Mouse (Mus musculus) CD4-positive, CD25-positive, alpha-beta regulatory T cell, adult 4 months (primary cell): ENCODE measurements around the gene B3gnt2. TPM values are rescaled to one million over a fixed set of nuclear protein-coding genes. Genes with fewer than 3 reads are reported as not detected.

ENCODE experiments used
- ATAC-seq: one replicate; pipeline ENCODE4 v1.8.0; 2017
- polyA plus RNA-seq, 2 experiments: library from polyadenylated mRNA; unstranded; fragments of 100-300 nt; shearing (Covaris generic); gene quantifications; one replicate each; pipeline ENCODE4 v1.2.1; 2017

The B3gnt2 gene
- polyA plus RNA-seq, 2 experiments from 2014 or later: 7.0 to 16.4 TPM

- ATAC-seq: no peak
Observed at GRCm38 (mm10) chr11:22847732-22848648, 12.8 kb downstream of the B3gnt2 start.

GRCm38 (mm10) chr11:22846960-22847731 lies 13.6 kb downstream of the B3gnt2 start:
- ATAC-seq: no peak

DNA sequence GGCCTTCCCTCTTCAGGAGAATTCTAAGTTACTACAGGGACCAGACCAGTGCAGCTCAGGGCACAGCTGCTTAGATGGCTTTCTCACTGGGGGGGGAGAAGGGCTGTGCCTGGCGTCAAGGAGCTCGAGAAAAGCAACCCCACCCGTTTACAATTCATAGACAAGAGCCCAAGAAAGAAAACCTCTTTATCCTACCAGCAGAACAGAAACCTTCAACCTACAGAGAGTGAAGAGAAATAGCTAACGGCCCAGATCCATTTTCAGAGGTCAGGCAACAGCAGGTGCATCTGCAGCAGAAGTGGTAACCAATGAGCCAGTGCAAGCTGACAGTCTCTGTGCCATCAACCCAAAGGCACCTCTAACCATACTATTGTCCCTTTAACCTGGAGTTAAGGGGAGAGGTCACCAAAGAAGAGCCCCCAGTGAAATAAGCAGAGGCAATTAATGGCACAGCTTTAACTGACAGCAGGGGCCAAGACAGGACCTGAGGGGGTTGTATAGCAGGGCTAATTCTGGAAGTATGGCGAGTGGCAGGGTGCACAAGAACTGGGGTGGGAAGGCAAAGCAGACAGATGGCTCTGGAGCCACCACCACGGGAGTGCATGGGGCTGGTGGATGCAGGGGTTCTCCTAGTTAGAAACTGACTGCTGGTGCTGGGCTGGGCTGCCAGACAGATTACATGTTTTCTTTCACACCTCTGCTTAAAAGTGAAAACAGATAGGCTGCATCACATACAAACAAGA lies 14.5 kb downstream of the B3gnt2 start:
- ATAC-seq: no peak

DNA sequence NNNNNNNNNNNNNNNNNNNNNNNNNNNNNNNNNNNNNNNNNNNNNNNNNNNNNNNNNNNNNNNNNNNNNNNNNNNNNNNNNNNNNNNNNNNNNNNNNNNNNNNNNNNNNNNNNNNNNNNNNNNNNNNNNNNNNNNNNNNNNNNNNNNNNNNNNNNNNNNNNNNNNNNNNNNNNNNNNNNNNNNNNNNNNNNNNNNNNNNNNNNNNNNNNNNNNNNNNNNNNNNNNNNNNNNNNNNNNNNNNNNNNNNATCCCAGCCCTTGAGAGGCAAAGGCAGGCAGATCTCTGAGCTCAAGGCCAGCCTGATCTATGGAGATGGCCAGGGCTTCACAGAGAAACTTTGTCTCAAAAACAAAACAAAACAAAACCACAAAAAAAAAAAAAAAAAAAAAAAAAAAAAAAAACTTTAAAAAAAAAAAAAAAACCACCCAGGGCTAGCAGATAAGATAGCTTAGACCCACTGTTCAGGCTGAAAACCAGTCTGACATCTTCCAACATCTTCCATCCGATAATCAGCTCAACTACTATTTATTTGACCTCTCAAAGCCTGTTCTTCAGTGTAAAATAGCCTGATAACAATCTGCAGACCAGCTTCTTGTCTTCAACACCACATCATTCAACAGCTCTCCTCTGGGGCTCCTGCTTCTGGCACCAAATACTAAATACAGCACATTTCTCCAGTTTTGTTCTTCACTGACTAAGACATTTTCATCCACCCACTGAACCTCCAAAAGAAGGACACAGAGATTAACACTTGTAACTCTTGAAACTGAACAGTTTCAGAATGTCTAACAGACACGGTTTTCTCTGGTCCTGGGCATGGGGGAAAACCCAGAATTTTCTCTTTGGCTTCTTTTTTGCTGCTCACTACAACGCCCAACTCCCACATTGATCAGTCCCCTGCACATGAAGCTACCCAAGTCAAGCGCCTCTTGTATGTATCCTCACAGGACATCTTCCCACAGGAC lies 15.7 kb downstream of the B3gnt2 start:
- ATAC-seq: peak; percentile 25

GRCm38 (mm10) chr11:22839456-22839855 lies 21.3 kb downstream of the B3gnt2 start:
- no peak for ATAC-seq

DNA sequence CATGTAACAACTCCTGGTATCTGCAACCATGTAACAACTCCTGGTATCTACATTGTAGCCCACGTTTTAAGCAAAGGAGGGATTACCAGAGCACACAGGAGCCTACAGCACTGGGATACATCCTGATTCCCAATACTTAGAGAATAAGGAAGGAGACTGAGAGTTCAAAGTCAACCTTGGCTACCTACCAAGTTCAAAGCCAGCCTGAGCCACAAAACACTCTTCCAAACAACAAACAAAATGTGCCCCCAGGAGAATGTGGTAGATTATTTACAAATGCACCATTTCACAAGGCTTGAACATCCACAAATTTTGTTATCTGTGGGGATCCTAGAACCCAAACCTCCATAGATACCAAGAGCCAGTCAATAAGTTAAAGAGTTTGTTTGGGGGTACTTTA lies 22.4 kb downstream of the B3gnt2 start:
- no peak for ATAC-seq

GRCm38 (mm10) chr11:22836269-22836668 lies 24.5 kb downstream of the B3gnt2 start:
- ATAC-seq: peak; percentile 74

- peak; percentile 34 for ATAC-seq
Observed at GRCm38 (mm10) chr11:22832600-22832999, 28.2 kb downstream of the B3gnt2 start.

- ATAC-seq: no peak
Observed at GRCm38 (mm10) chr11:22831916-22832315, 28.8 kb downstream of the B3gnt2 start.

GRCm38 (mm10) chr11:22830684-22831083 lies 30.1 kb downstream of the B3gnt2 start:
- ATAC-seq: no peak

DNA sequence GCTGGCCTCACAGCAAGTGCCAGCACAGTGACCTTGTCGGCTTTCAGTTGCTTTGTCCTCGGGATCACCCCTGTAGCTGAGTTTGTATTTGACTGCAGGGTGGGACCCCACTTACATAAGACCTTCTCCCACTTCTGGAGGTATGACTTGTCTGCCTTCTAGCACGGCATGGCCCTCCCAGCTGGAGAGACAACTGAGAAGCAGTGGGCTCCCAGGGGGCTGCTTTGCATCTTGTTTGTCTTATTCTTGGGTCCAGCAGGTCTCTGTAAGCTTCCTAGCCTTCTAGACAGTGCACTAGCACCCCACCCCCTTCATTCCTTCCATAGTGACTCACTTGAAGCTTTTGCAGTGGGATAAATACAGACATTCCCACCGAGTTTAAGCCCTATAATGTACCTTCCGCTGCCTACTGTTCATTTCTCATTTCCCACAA lies 30.6 kb downstream of the B3gnt2 start:
- no peak for ATAC-seq

DNA sequence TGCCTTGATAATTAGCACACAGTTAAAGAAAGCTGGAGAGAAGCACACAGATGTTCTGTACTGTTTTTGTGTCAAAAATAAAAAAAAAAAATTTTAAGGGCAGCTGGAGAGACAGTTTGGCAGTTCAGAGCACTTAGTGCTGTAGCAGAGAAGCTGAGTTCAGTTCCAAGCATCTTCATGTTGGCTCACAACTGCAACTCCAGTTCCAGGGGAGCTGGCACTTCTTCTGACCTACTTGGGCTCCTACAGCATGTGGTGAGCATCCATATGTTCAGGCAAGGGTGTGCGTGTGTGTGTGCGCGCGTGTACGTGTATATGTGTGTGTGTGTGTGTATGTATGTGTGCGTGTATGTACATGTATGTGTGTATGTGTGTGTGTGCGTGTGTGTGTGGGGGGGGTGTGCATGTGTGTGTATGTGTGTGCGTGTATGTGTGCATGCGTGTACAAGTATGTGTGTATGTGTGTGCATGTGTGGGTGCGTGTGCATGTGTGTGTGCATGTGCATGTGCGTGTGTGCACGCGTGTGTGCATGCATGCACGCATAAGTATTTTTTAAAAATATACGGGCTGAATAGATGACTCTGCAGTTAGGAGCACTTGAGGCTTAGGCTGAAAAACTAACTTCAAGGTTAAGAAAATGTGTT lies 31.7 kb downstream of the B3gnt2 start:
- no peak for ATAC-seq

DNA sequence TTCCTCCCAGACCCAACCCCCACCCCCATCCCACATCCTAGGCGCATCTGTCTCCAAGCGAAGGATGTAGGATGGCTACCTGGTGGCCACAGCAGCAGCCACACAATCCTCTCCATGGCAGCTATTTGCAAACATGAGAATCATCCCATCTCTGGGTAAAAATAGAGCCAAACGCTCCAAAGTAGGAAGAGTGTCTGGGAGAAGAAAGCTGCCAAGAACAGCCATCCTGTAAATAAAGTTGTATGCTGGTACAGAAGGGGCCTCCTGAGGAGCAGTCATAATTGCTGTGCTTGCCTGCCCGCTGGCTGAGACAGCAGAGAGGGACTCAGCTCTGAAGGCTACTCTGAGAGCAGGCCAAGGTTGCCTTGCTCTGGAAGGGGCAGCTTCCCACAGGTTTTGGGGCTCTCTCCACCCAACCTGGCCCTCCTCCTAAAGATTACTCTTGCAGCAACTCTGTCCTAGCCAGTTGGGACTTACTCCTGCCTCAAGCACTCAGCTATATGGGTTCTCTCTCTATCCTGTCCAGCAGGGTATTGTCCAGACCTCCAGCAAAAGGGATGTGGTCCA lies 33.2 kb downstream of the B3gnt2 start:
- no peak for ATAC-seq

DNA sequence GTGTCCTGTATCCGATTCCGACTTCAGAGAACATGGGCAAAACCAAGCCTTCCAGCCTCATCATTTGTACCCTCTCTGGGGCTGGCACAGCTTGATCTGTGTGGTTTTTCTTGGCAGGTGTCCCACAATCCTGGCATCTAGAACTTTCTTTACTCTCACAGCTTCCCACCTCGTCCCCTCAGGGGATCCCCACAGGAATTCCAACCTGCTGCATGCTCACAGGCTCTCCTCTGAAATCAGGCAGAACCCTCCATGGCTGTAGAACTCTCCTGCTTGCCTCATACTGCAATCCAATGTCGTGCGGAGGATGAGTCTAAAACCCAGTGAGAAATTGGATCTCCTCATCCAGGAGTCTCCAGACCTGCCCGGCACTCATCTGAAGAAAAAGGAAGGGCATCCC lies 34.1 kb downstream of the B3gnt2 start:
- no peak for ATAC-seq

GRCm38 (mm10) chr11:22826051-22826450 lies 34.7 kb downstream of the B3gnt2 start:
- no peak for ATAC-seq

GRCm38 (mm10) chr11:22825548-22825947 lies 35.2 kb downstream of the B3gnt2 start:
- ATAC-seq: no peak

- peak; percentile 46 for ATAC-seq
Observed at GRCm38 (mm10) chr11:22824049-22824705, 36.6 kb downstream of the B3gnt2 start.

- no peak for ATAC-seq
Observed at GRCm38 (mm10) chr11:22821243-22821642, 39.5 kb downstream of the B3gnt2 start.

DNA sequence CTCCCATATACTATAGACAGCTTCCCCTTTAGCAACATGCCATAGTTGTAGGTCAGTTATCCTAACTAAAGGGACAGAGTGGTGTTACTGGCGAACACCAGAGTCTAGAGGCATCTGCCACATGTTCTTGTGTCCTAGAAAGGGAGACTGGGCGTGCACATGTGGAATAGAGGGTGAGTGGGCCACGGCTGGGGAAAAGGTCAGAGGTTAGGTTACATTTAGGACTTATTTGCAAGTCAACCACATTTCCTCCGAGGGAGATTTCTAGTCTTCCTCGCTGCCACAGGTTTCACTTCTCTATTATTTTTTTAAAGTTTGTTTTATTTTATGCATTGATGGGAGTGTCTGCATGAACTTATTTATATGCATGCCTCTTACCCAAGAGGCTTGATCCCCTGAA lies 42.4 kb downstream of the B3gnt2 start:
- ATAC-seq: no peak

DNA sequence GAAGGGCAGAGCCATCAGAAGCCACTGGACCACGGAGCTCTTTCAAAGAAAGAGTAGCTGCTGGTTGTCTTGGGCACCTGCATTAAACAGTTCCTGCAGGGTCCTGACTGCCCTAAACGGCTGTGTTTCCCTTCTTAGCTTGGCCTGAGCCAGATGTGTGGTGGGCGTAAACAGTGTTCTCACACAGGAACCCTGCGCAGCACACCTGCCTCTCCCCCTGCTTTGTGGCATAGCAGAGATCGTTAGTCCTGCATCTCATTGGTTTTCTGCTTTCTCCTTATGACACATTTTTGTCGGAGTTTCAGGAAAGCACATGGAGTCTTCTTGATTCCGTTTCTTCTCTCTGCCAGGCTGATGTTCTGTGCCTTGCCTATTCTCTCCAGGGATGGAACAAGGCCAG lies 44.9 kb downstream of the B3gnt2 start:
- no peak for ATAC-seq
